Mouse (Mus musculus) heart, embryonic 11.5 days (tissue): Measurements from ENCODE around the gene Epm2a. TPM values are rescaled to one million over a fixed set of nuclear protein-coding genes. Genes with fewer than 3 reads are reported as not detected.

Source experiments
- ATAC-seq: fragments of 200-750 bp; cut with Nextera tagmentation; replicated peaks from 2 replicates; pipeline ENCODE4 v1.8.0; 2017; ENCODE audit warnings: moderate library complexity; ENCODE audit not compliant: insufficient number of reproducible peaks, low FRiP score, low TSS enrichment
- H3K27ac ChIP-seq: fragments of 300-500 bp; sonication (generic); 2 replicates; pipeline ENCODE4 v1.5.1; 2014; ENCODE audit warnings: mild to moderate bottlenecking, low read depth, low read length
- H3K27me3 ChIP-seq: fragments of 300-500 bp; sonication (generic); 2 replicates; pipeline ENCODE4 v1.6.1; 2014; ENCODE audit warnings: mild to moderate bottlenecking, low read length, mixed read lengths; ENCODE audit not compliant: control insufficient read depth, insufficient read depth
- H3K36me3 ChIP-seq: fragments of 300-500 bp; sonication (generic); 2 replicates; pipeline ENCODE4 v1.6.1; 2014; ENCODE audit warnings: mild to moderate bottlenecking, low read length, moderate library complexity, mixed read lengths; ENCODE audit not compliant: control insufficient read depth, insufficient read depth
- H3K4me1 ChIP-seq: fragments of 300-500 bp; sonication (generic); 2 replicates; pipeline ENCODE4 v1.6.1; 2014; ENCODE audit warnings: low read length; ENCODE audit not compliant: control insufficient read depth, insufficient read depth
- H3K4me2 ChIP-seq: fragments of 300-500 bp; sonication (generic); 2 replicates; pipeline ENCODE4 v1.6.1; 2014; ENCODE audit warnings: mild to moderate bottlenecking, moderate library complexity
- H3K4me3 ChIP-seq: fragments of 300-500 bp; sonication (generic); 2 replicates; pipeline ENCODE4 v1.5.1; 2014; ENCODE audit warnings: low read depth, low read length
- H3K9ac ChIP-seq: fragments of 300-500 bp; sonication (generic); 2 replicates; pipeline ENCODE4 v1.6.1; 2014; ENCODE audit warnings: mild to moderate bottlenecking, low read depth, low read length, moderate library complexity
- H3K9me3 ChIP-seq: fragments of 300-500 bp; sonication (generic); replicated peaks from 2 replicates; pipeline ENCODE4 v1.6.1; 2016; ENCODE audit warnings: low read length; ENCODE audit not compliant: control insufficient read depth
- WGBS: fragments of 180-500 bp; shearing (Covaris S2); extraction: QIAGEN DNeasy Blood & Tissue Kit; methylation state at CpG from one replicate; pipeline ENCODE4 v1.1.7; 2014; ENCODE audit not compliant: insufficient replicate concordance; 5-methylcytosine and 5-hydroxymethylcytosine counted together
- polyA plus RNA-seq: library from polyadenylated mRNA; unstranded; fragments of >200 nt; fragmentation: Nextera tagmentation; extraction: Ambion mirVana; gene quantifications from 2 replicates; pipeline ENCODE4 v1.2.1, GENCODE M21; 2014

Gene Epm2a
- polyA plus RNA-seq, 1 experiment from 2014 or later, result 0.43 TPM

DNA sequence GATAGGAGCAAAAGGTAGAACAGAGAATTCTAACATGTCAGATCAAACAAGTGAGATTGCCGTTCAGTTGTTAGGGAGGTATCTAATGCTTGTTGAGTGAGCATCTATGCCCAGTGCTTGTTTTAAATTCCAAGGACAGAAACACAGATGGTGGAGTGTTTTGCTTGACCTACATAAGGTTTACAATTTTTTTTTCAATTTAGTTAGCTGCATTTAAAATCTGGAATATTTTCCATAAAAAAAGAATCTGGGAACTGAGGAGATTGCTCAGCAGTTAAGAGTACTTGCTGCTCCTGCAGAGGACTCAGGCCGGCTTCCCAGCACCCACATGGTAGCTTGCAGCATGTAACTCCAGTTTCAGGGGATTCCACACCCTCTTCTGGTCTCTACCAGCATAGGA lies 109.3 kb downstream of the Epm2a start:
- no peak overlapping the region for H3K27ac ChIP-seq
- no peak overlapping the region for H3K4me3 ChIP-seq
- 71% methylated on average over 2 of the region's 2 CpGs for WGBS
- H3K4me2 ChIP-seq, result no peak overlapping the region
- no peak for ATAC-seq
- H3K36me3 ChIP-seq, result no peaks in the 10 kb centered on the region; the same call in 1 of the 2 replicates
- peaks cover 7% of the 10 kb centered on the region for H3K4me1 ChIP-seq
- H3K9me3 ChIP-seq, result no peaks in the 10 kb centered on the region
- no peaks in the 10 kb centered on the region for H3K27me3 ChIP-seq
- no peak overlapping the region for H3K9ac ChIP-seq

DNA sequence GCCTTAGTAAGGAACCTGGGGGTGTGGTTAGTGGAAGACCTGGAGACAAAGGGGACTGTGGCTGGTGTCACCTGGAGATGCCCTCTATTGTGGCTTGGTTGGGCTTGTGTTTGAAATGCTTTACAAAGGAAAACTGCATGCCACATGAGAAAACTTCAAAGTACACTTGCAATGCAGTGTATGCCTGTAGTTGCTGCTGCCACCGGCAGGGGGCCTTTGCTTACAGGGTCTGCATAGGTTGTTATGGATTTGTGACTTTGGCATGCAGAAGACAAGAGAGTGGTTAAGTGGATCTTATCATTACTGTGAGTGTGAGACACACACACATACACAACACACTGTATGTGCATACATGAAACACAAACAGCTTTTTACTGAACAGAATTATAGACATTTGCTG lies 114.2 kb downstream of the Epm2a start:
- Histone ChIP-seq H3K36me3 (no peaks in the 10 kb centered on the region; the same call in 1 of the 2 replicates), H3K4me1 (no peaks in the 10 kb centered on the region), H3K27ac (no peak overlapping the region), H3K27me3 (no peaks in the 10 kb centered on the region), H3K9ac (no peak overlapping the region), H3K9me3 (no peaks in the 10 kb centered on the region), H3K4me2 (no peak overlapping the region), H3K4me3 (no peak overlapping the region)
- no peak for ATAC-seq
- WGBS, result 26% methylated on average over 1 of the region's 1 CpGs

DNA sequence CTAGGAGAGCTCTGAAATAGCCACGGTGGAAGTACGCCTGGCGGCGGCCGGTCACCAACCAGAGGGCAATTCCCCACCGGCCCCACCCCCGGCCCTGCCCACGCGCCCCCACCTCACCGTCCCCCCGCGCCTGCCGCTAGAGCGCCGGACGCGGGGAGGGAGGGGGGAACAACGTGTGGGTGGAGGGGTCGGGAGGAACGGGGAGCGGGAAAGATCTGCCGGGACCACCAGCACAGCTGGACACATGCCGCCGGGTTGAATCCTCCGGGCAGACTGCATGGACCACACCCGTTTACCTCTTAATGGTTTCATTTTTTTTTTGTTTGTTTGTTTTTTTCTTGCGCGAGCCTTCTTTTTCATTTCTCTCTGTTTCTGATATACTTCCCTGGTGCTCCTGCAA lies 148.8 kb downstream of the Epm2a start:
- H3K9ac ChIP-seq, result no peak overlapping the region
- H3K9me3 ChIP-seq, result peaks cover 7% of the 10 kb centered on the region; the same call in 1 of the 2 replicates
- WGBS, result 36% methylated on average over 28 of the region's 28 CpGs
- ATAC-seq, result peak; percentile 100
- no peaks in the 10 kb centered on the region for H3K36me3 ChIP-seq
- no peaks in the 10 kb centered on the region for H3K27me3 ChIP-seq
- H3K4me2 ChIP-seq, result no peak overlapping the region
- no peak overlapping the region for H3K27ac ChIP-seq
- H3K4me3 ChIP-seq, result no peak overlapping the region
- H3K4me1 ChIP-seq, result no peaks in the 10 kb centered on the region

Other genes with a start within 250 kb of the Epm2a start
- 13.8 and 20.1 TPM in 2 replicates for gene Shprh, start 194.0 kb upstream of the Epm2a start, polyA plus RNA-seq
- 33.6 and 39.0 TPM in 2 replicates for gene Fbxo30, start 62.1 kb upstream of the Epm2a start, polyA plus RNA-seq